Mouse (Mus musculus): ENCODE data around the gene Col12a1.

DNA sequence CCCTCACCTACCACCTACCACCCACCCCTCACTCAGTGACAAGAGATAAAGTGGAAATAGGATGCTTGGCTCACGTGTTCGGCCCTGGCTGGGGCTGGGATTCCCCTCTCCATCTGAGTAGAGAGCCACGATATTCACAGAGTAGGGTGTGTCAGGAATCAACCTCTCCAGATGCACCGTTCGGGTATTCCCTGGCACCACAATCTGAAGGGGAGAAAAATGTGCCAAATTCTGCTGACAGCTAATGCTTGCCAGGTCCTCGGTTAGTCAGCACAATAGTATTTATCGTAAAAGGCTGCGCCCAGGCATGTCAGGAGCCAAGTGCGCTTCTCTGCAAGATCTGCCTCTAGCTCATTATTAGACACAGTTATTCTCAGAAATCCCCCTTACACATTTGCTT, 70.0 kb downstream of the Col12a1 start:
- TF ChIP-seq CTCF (IDR thresholded peaks at IDR 0.05; ENCODE audit: control insufficient read depth, insufficient read depth, insufficient replicate concordance, low read depth, low read length) (no peak), POLR2A (IDR thresholded peaks at IDR 0.05; ENCODE audit: control insufficient read depth, low read depth, low read length) (no peak)

Measured in testis, adult 2 months (tissue).